Mouse (Mus musculus) forebrain, embryonic 14.5 days (tissue): ENCODE measurements at regions not wholly inside any gene's neighbourhood (a gene's known extent, or its start where the extent isn't known, plus 50 kb on each side); places are given as distances from the start of the nearest gene placed in this dataset.

Experiments
- ATAC-seq: fragments of 200-750 bp; cut with Nextera tagmentation; 2 replicates; pipeline ENCODE4 v1.8.0; 2017; ENCODE audit warnings: mild to moderate bottlenecking, moderate library complexity
- DNase-seq: peaks from one replicate; pipeline ENCODE4 v3.0.0-alpha.2; 2015; ENCODE audit warnings: low spot score
- H3K27ac ChIP-seq: fragments of 300-500 bp; sonication (generic); 2 replicates; pipeline ENCODE4 v1.5.1; 2014; ENCODE audit warnings: low read depth, mild to moderate bottlenecking, control low read depth, low read length, moderate library complexity
- H3K27me3 ChIP-seq: fragments of 300-500 bp; sonication (generic); replicated peaks from 2 replicates; pipeline ENCODE4 v1.6.1; 2014; ENCODE audit warnings: low read length, control low read depth, mixed read lengths; ENCODE audit not compliant: control insufficient read depth, insufficient read depth
- H3K36me3 ChIP-seq: fragments of 300-500 bp; sonication (generic); 2 replicates; pipeline ENCODE4 v1.6.1; 2014; ENCODE audit warnings: low read length, control low read depth; ENCODE audit not compliant: control insufficient read depth, insufficient read depth
- H3K4me1 ChIP-seq: fragments of 300-500 bp; sonication (generic); 2 replicates; pipeline ENCODE4 v1.6.1; 2014; ENCODE audit warnings: antibody characterized with exemption, low read length, control low read depth; ENCODE audit not compliant: control insufficient read depth, insufficient read depth
- H3K4me2 ChIP-seq: fragments of 300-500 bp; sonication (generic); 2 replicates; pipeline ENCODE4 v1.6.1; 2014; ENCODE audit warnings: mild to moderate bottlenecking, control low read depth, low read length
- H3K4me3 ChIP-seq: fragments of 300-500 bp; sonication (generic); 2 replicates; pipeline ENCODE4 v1.5.1; 2014; ENCODE audit warnings: low read depth, low read length, control low read depth
- H3K9ac ChIP-seq: fragments of 300-500 bp; sonication (generic); 2 replicates; pipeline ENCODE4 v1.6.1; 2014; ENCODE audit warnings: mild to moderate bottlenecking, low read length, control low read depth, moderate library complexity
- H3K9me3 ChIP-seq: fragments of 300-500 bp; sonication (generic); replicated peaks from 2 replicates; pipeline ENCODE4 v1.6.1; 2016; ENCODE audit warnings: low read length, control low read depth, mixed read lengths; ENCODE audit not compliant: control insufficient read depth
- WGBS: fragments of 180-500 bp; shearing (Covaris S2); extraction: QIAGEN DNeasy Blood & Tissue Kit; methylation state at CpG from one replicate; pipeline ENCODE4 v1.1.7; 2014; 5-methylcytosine and 5-hydroxymethylcytosine counted together

- 94% methylated on average over 1 of the region's 1 CpGs for WGBS
- Histone ChIP-seq H3K9me3 (no peaks in the 10 kb centered on the region), H3K27me3 (no peaks in the 10 kb centered on the region), H3K27ac (no peak overlapping the region), H3K4me2 (no peak overlapping the region), H3K9ac (no peak overlapping the region), H3K4me1 (no peaks in the 10 kb centered on the region), H3K4me3 (no peak overlapping the region), H3K36me3 (no peaks in the 10 kb centered on the region)
- ATAC-seq (no peak), DNase-seq (no peak)
Observed at GRCm38 (mm10) chr11:82668026-82668425, 96.1 kb downstream of the Cct6b start.

- 93% methylated on average over 1 of the region's 1 CpGs for WGBS
- Histone ChIP-seq H3K4me3 (no peak overlapping the region), H3K4me1 (peaks cover 9% of the 10 kb centered on the region; the same call in 1 of the 2 replicates), H3K27ac (no peak overlapping the region), H3K9me3 (no peaks in the 10 kb centered on the region), H3K4me2 (no peak overlapping the region), H3K36me3 (no peaks in the 10 kb centered on the region), H3K9ac (no peak overlapping the region), H3K27me3 (no peaks in the 10 kb centered on the region)
- no peak for ATAC-seq
- DNase-seq = no peak
Observed at GRCm38 (mm10) chr11:82664076-82664475, 100.0 kb downstream of the Cct6b start.

DNA sequence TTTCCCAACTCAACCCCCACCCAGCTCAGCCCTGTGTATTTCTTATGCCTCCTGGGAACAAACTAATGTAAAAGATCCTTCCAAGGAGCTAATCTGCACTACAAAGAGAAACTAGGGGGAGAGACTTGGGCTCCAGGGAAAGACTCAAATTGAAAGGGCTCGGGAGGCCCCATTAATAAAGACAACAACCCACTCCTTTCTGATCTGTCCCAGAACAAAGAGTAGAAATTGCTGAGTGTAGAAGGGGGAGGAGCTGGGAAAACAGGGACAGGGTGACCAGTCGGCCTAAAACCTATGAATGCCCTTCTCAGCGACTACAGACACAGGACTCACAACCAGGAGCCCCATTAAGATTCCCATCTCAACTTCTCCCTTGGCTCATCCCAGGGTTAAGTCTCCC lies 102.0 kb downstream of the Cct6b start:
- 1% methylated on average over 3 of the region's 3 CpGs for WGBS
- no peak for ATAC-seq

GRCm38 (mm10) chr11:82651751-82652150 lies 112.4 kb downstream of the Cct6b start:
- DNase-seq (no peak), ATAC-seq (no peak)
- no peak overlapping the region for H3K4me3 ChIP-seq
- no peak overlapping the region for H3K9ac ChIP-seq
- no peaks in the 10 kb centered on the region for H3K4me1 ChIP-seq
- H3K36me3 ChIP-seq = no peaks in the 10 kb centered on the region
- WGBS = 37% methylated on average over 5 of the region's 5 CpGs
- H3K4me2 ChIP-seq = no peak overlapping the region
- H3K9me3 ChIP-seq = no peaks in the 10 kb centered on the region
- H3K27ac ChIP-seq = no peak overlapping the region
- H3K27me3 ChIP-seq = no peaks in the 10 kb centered on the region

More for the DNA sequence above, 102.0 kb downstream of the Cct6b start:
- Histone ChIP-seq H3K27me3 (no peaks in the 10 kb centered on the region), H3K36me3 (no peaks in the 10 kb centered on the region), H3K9ac (no peak overlapping the region), H3K9me3 (no peaks in the 10 kb centered on the region), H3K27ac (no peak overlapping the region), H3K4me3 (no peak overlapping the region), H3K4me2 (no peak overlapping the region), H3K4me1 (peaks cover 9% of the 10 kb centered on the region; the same call in 1 of the 2 replicates)
- peak; percentile 24 for DNase-seq

GRCm38 (mm10) chr11:82638513-82638912 lies 125.6 kb downstream of the Cct6b start:
- 70% methylated on average over 4 of the region's 4 CpGs for WGBS
- H3K36me3 ChIP-seq = no peaks in the 10 kb centered on the region
- ATAC-seq = no peak

DNA sequence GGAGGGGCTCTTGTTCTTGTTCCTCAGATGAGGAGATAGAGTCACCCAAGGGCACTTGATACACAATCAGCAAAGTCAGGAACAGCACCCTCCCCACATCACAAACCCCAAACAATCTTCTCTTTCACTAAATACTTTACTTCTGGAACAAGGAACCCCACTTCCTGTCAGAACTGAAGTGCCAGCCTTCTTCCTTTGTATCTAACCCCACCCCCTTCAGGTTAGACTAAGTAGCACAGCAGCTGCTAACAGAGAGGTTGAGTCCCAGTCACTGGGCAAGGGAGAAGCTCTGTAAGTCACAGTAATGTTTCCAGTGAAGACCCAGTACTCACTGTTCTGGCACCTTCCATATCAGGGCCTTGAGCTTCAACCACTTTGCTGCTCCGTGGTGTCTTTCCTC lies 131.9 kb downstream of the Cct6b start:
- DNase-seq (no peak), ATAC-seq (no peak)
- WGBS = 92% methylated on average over 1 of the region's 1 CpGs
- Histone ChIP-seq H3K9ac (no peak overlapping the region), H3K27me3 (no peaks in the 10 kb centered on the region), H3K27ac (no peak overlapping the region), H3K4me3 (no peak overlapping the region), H3K9me3 (0 out of 2 replicates have a peak, but pooled peaks cover 2% of the 10 kb centered on the region), H3K4me1 (peaks cover 8% of the 10 kb centered on the region), H3K36me3 (no peaks in the 10 kb centered on the region), H3K4me2 (no peak overlapping the region)

More at GRCm38 (mm10) chr11:82638513-82638912, 125.6 kb downstream of the Cct6b start:
- Histone ChIP-seq H3K4me2 (no peak overlapping the region), H3K9me3 (no peaks in the 10 kb centered on the region), H3K27me3 (no peaks in the 10 kb centered on the region), H3K4me1 (no peaks in the 10 kb centered on the region), H3K4me3 (no peak overlapping the region), H3K9ac (no peak overlapping the region), H3K27ac (no peak overlapping the region)
- no peak for DNase-seq

DNA sequence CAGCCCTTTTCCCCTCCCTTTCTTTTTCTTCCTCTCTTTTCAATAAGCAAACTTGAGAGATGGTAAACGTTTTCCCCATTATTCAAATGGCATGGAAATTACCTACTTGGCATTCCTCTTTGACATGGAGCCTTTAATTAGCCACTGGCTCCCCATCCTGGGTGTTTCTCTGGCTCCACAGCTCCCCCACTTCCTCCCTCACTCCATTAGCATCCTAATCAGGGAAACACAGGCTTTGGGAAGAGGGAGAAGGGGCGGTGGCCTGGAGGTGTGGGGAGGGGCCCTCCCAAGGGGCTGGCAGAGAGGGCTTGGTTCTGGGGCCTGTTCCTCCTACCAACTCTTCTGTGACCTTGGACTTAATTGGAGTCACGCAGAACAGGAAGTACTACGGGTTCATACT lies 132.7 kb downstream of the Cct6b start:
- Histone ChIP-seq H3K9me3 (0 out of 2 replicates have a peak, but pooled peaks cover 2% of the 10 kb centered on the region), H3K27me3 (no peaks in the 10 kb centered on the region), H3K9ac (no peak overlapping the region), H3K4me2 (no peak overlapping the region), H3K27ac (peak overlapping the region; percentile 59; the same call in 1 of the 2 replicates), H3K4me3 (no peak overlapping the region), H3K4me1 (peaks cover 12% of the 10 kb centered on the region), H3K36me3 (no peaks in the 10 kb centered on the region)
- ATAC-seq (peak; percentile 93), DNase-seq (peak; percentile 96)
- 7% methylated on average over 4 of the region's 4 CpGs for WGBS

GRCm38 (mm10) chr11:82626501-82627111 lies 137.5 kb downstream of the Cct6b start:
- DNase-seq = peak; percentile 42
- Histone ChIP-seq H3K27me3 (0 out of 2 replicates have a peak, but pooled peaks cover 5% of the 10 kb centered on the region), H3K9me3 (no peaks in the 10 kb centered on the region), H3K36me3 (no peaks in the 10 kb centered on the region), H3K4me3 (no peak overlapping the region), H3K9ac (no peak overlapping the region), H3K4me1 (peaks cover 12% of the 10 kb centered on the region), H3K4me2 (no peak overlapping the region), H3K27ac (no peak overlapping the region)
- ATAC-seq = no peak
- WGBS = 13% methylated on average over 7 of the region's 7 CpGs

GRCm38 (mm10) chr11:82621061-82621460 lies 143.1 kb downstream of the Cct6b start:
- Histone ChIP-seq H3K4me3 (no peak overlapping the region), H3K36me3 (no peaks in the 10 kb centered on the region), H3K4me1 (peaks cover 3% of the 10 kb centered on the region; the same call in 1 of the 2 replicates), H3K9me3 (no peaks in the 10 kb centered on the region), H3K27ac (no peak overlapping the region), H3K4me2 (no peak overlapping the region), H3K9ac (no peak overlapping the region), H3K27me3 (0 out of 2 replicates have a peak, but pooled peaks cover 5% of the 10 kb centered on the region)
- WGBS = 93% methylated on average over 10 of the region's 10 CpGs
- DNase-seq (no peak), ATAC-seq (no peak)
